Mouse (Mus musculus): ENCODE data around the gene Sesn1.
"Not testable (repeated sequence)": the region's sequence is repeated elsewhere in the genome, so short reads cannot be mapped to it uniquely, and the experiment has no call there.

Sesn1 gene

GRCm38 (mm10) chr10:41912290-41912994 is 102.7 kb downstream of the Sesn1 start:
- no peak for ATAC-seq (ENCODE audit: low TSS enrichment)

GRCm38 (mm10) chr10:41926726-41927125 is 117.0 kb downstream of the Sesn1 start:
- peak; percentile 3; the same call in 1 of the 2 replicates for ATAC-seq (ENCODE audit: low TSS enrichment)

GRCm38 (mm10) chr10:41930966-41931365 is 121.2 kb downstream of the Sesn1 start:
- ATAC-seq (ENCODE audit: low TSS enrichment), result no peak

- peak; percentile 53 for ATAC-seq (ENCODE audit: low TSS enrichment)
Measured at GRCm38 (mm10) chr10:41931962-41932361, 122.2 kb downstream of the Sesn1 start.

- no peak for ATAC-seq (ENCODE audit: low TSS enrichment)
Measured at GRCm38 (mm10) chr10:41932943-41933342, 123.2 kb downstream of the Sesn1 start.

GRCm38 (mm10) chr10:41933536-41933935 is 123.8 kb downstream of the Sesn1 start:
- no peak for ATAC-seq (ENCODE audit: low TSS enrichment)

- ATAC-seq (ENCODE audit: low TSS enrichment), result peak; percentile 26
Measured at GRCm38 (mm10) chr10:41934633-41935475, 125.1 kb downstream of the Sesn1 start.

GRCm38 (mm10) chr10:41935476-41935829 is 125.7 kb downstream of the Sesn1 start:
- peak; percentile 50 for ATAC-seq (ENCODE audit: low TSS enrichment)

GRCm38 (mm10) chr10:41936100-41936499 is 126.4 kb downstream of the Sesn1 start:
- no peak for ATAC-seq (ENCODE audit: low TSS enrichment)

GRCm38 (mm10) chr10:41937176-41937575 is 127.4 kb downstream of the Sesn1 start:
- ATAC-seq (ENCODE audit: low TSS enrichment), result no peak

GRCm38 (mm10) chr10:41939090-41939489 is 129.4 kb downstream of the Sesn1 start:
- peak; percentile 55 for ATAC-seq (ENCODE audit: low TSS enrichment)

GRCm38 (mm10) chr10:41952354-41952753 is 142.6 kb downstream of the Sesn1 start:
- not testable (repeated sequence) for ATAC-seq (ENCODE audit: low TSS enrichment)

GRCm38 (mm10) chr10:41952850-41953527 is 143.3 kb downstream of the Sesn1 start:
- ATAC-seq (ENCODE audit: low TSS enrichment), result no peak

GRCm38 (mm10) chr10:41953528-41953864 is 143.8 kb downstream of the Sesn1 start:
- ATAC-seq (ENCODE audit: low TSS enrichment), result no peak

- no peak for ATAC-seq (ENCODE audit: low TSS enrichment)
Measured at GRCm38 (mm10) chr10:41957421-41958225, 147.9 kb downstream of the Sesn1 start.

Data from frontal cortex, adult (tissue).